Comparison of ENCODE assay signal across 9 mouse cellular contexts in the genomic region with DNA sequence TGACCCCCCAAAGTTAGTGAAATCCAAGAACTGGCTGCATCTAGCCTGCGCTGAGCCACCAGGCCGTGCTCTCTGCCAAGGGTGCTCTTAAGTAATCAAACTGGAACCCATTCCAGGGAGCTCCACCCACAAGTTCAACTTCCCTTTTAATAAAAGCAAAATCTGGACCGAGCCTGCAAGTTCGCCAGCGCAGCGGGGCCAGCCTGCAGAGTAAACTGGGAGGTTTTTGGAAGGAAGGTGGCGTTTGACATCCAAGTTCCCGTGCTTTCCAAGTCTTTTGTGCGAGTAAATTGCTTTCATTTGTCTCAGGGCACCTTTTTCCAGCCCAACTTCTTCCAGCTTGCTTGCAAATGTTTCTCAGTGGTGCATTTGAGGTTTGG. TPM values are rescaled to one million over a fixed set of nuclear protein-coding genes. Genes with fewer than 3 reads are reported as not detected.
A peak's percentile ranks its signal among the peaks of the same experiment; 100 is the strongest.
DNase-seq lines count a peak whose midpoint lies in the region; ATAC-seq and TF ChIP-seq lines count a peak whose summit lies in the region.
"Had no signal": no experiment of that assay in that cellular context is flagged by ENCODE, and none has a peak within 500 bp of the region (broad histone marks: within the 10 kb centered on the region; RNA-seq: fewer than 3 reads in every experiment).

No protein-coding gene starts in this region.

- H3K27ac ChIP-seq in kidney, embryonic 16.5 days (ENCODE audit: low read length): no peak overlapping the region
- H3K27ac ChIP-seq: macrophage had no signal

- TF ChIP-seq CTCF in lung, adult 2 months (IDR thresholded peaks at IDR 0.05; ENCODE audit: insufficient read depth, low read length): no peak

- WGBS in kidney, embryonic 16.5 days: 39% methylated on average over 9 of the region's 9 CpGs
- WGBS in lung, adult 2 months: 17% methylated on average over 9 of the region's 9 CpGs

- no peak overlapping the region for H3K4me3 ChIP-seq in kidney, embryonic 16.5 days (ENCODE audit: low read length)
- no peak overlapping the region for H3K4me3 ChIP-seq in lung, adult 2 months (replicated peaks; ENCODE audit: extremely low read depth, low read depth, low read length)

- H3K9me3 ChIP-seq in kidney, embryonic 16.5 days (ENCODE audit: low read length): no peaks in the 10 kb centered on the region

- peak overlapping the region; percentile 15 for H3K4me2 ChIP-seq in kidney, embryonic 16.5 days (replicated peaks; ENCODE audit: low read depth, low read length)

- intact Hi-C loops in gastrocnemius, postnatal 14 days (cut with DNase I; ENCODE audit: low total_unique reads): no loop called here

- H3K36me3 ChIP-seq in kidney, embryonic 16.5 days (ENCODE audit: insufficient read depth, low read length): peaks cover 3% of the 10 kb centered on the region; the same call in 1 of the 2 replicates

- DNase-seq in cerebellum, postnatal 25 days: peak; percentile 13 to 15
- no peak for DNase-seq in cerebellum, adult 9-10 months
- peak; percentile 95 for DNase-seq in NIH3T3 (ENCODE audit: low read depth)
- DNase-seq in gastrocnemius, postnatal 14 days: peak; percentile 77
- peak; percentile 35 for DNase-seq in lung, adult 2 months
- no peak for DNase-seq in thymus, postnatal 10 days (ENCODE audit: low spot score in 2 of 2)
- no peak for DNase-seq in thymus, postnatal 36 days

- no peaks in the 10 kb centered on the region for H3K27me3 ChIP-seq in kidney, embryonic 16.5 days (ENCODE audit: insufficient read depth, low read length)

- peaks cover 14% of the 10 kb centered on the region for H3K4me1 ChIP-seq in kidney, embryonic 16.5 days (ENCODE audit: insufficient read depth, low read length)
- H3K4me1 ChIP-seq in lung, adult 2 months (ENCODE audit: control insufficient read depth, insufficient read depth, low read length): no peaks in the 10 kb centered on the region

- no peak for ATAC-seq in kidney, embryonic 16.5 days (ENCODE audit: low FRiP score, low TSS enrichment)

- no peak for TF ChIP-seq POLR2A in lung, adult 2 months (IDR thresholded peaks at IDR 0.05; ENCODE audit: borderline replicate concordance, extremely low read depth, low read depth, low read length)

- H3K9ac ChIP-seq in kidney, embryonic 16.5 days (replicated peaks; ENCODE audit: low read length): no peak overlapping the region

RNA-seq across cellular contexts. Expression of gene Gxylt2, which starts 27.5 kb away (rescaled TPM):
- total RNA-seq in gastrocnemius, postnatal 14 days (2021): 1 to 10 TPM; 1.6 to 3.3 TPM
- polyA plus RNA-seq in kidney, embryonic 16.5 days (2015; fragmentation: Nextera tagmentation; extraction: Ambion mirVana): 6.8 and 8.0 TPM in 2 replicates
- polyA plus RNA-seq in lung, adult 2 months (2012; rRNA removed): 1.7 and 2.2 TPM in 2 replicates
- polyA plus RNA-seq: macrophage had no signal

Comparison
In these comparisons a context has a peak if more than half of its experiments do, and no peak if none do; other contexts are left out.
1. DNase-seq: peak in cerebellum, postnatal 25 days (2 of 2), NIH3T3 (single experiment), gastrocnemius, postnatal 14 days (single experiment) and lung, adult 2 months (single experiment); none in cerebellum, adult 9-10 months (single experiment), thymus, postnatal 10 days (0 of 2) and thymus, postnatal 36 days (0 of 2).